Mouse (Mus musculus): ENCODE data around the gene Hoxb6.

The Hoxb6 gene

GRCm38 (mm10) chr11:96350341-96350624 lies 58.0 kb downstream of the Hoxb6 start, which contains the start of gene Hoxb2:
Gene Hoxb2, plus strand, starts transcription at chr11:96350525.
- DNase-seq (ENCODE audit: low read depth, low spot score), result no peak

- no peak for DNase-seq (ENCODE audit: low read depth, low spot score)
Measured at GRCm38 (mm10) chr11:96350791-96351190, 58.5 kb downstream of the Hoxb6 start.

Measured in CD4-positive, CD25-positive, alpha-beta regulatory T cell, adult 2 months (primary cell).